Mouse (Mus musculus): Measurements from ENCODE around the gene Vwde. TPM values are rescaled to one million over a fixed set of nuclear protein-coding genes. Genes with fewer than 3 reads are reported as not detected.
A peak's percentile ranks its signal among the peaks of the same experiment; 100 is the strongest.

The Vwde gene
- polyA plus RNA-seq (2015; fragmentation: Nextera tagmentation; extraction: Ambion mirVana) = 0.01 TPM in 1 of 2 replicates, not detected in the other

DNA sequence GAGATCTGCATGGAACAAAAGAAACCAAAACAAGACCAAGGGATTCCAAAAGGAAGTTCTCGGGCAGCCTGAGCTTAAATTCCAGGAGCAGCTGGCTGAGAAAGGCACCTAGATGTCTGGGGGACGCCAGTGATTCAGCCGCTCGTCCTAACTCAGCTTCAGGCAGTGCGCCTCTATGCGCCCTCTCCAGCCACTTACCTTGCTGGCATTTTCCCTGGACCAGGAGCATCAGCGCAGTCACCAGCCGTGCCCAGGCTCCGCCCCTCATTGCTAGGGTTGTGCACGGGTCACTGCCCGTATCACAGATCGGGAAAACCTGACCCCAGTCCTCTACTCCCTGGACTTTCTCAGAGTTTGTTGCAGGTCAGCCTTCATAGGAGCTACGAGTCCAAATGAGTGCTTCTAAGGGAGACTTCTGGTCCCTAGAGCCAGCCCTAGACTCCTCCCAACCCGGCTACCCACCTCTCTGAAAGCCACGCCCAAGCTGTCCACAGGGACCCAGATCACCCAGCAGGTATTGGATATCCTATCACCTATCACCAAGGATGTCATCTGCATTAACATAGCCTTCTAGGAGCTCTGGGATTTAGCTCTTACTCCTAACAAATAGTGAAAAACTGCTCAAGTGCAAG is at the start of gene Vwde:
Gene Vwde, minus strand, starts transcription at position 370 of the 632 bp plus-strand sequence.
- no peaks in the 10 kb centered on the region for H3K9me3 ChIP-seq (replicated peaks; ENCODE audit: low read length)
- WGBS = 23% methylated on average over 15 of the region's 15 CpGs
- no peak within 1 kb of the TSS for H3K9ac ChIP-seq (ENCODE audit: low read depth, low read length)
- no peak; the same call in 1 of the 2 replicates for ATAC-seq (replicated peaks; ENCODE audit: low FRiP score, low read depth)
- TF ChIP-seq CTCF (IDR thresholded peaks at IDR 0.05; ENCODE audit: low read depth) = no peak
- no peaks in the 10 kb centered on the region for H3K4me1 ChIP-seq (replicated peaks; ENCODE audit: insufficient read depth, low read length)
- H3K4me2 ChIP-seq (ENCODE audit: low read length) = peak within 1 kb of the TSS; percentile 47
- H3K27ac ChIP-seq = no peak within 1 kb of the TSS
- H3K36me3 ChIP-seq (ENCODE audit: insufficient read depth, low read length) = no peaks in the 10 kb centered on the region
- no peak for DNase-seq (ENCODE audit: low spot score)
- no peaks in the 10 kb centered on the region for H3K27me3 ChIP-seq (ENCODE audit: insufficient read depth, low read length)
- peak within 1 kb of the TSS; percentile 14; the same call in 1 of the 2 replicates for H3K4me3 ChIP-seq (replicated peaks; ENCODE audit: low read depth, low read length)

DNA sequence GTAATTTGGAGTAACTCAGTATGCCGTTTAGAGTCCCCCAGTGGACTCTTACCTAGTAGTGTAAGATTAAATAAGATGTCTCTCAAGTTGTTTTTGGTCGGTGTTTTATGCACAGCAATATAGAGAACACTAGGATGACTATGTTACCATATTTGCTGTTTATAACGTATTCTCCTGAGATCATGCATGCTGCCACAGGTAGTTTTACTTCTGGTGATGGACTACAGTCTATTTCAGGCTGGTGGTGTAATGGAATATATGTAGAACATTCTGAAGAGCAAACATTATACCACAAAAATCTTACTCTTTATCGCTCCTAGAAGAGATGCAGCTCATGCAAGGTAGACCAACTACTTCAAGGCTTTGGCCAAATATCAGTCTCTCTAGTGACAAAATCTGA is 30.6 kb upstream of the Vwde start:
- Histone ChIP-seq H3K4me2 (ENCODE audit: low read length) (no peak overlapping the region), H3K9ac (ENCODE audit: low read depth, low read length) (no peak overlapping the region), H3K27me3 (ENCODE audit: insufficient read depth, low read length) (no peaks in the 10 kb centered on the region), H3K9me3 (replicated peaks; ENCODE audit: low read length) (no peaks in the 10 kb centered on the region), H3K4me1 (replicated peaks; ENCODE audit: insufficient read depth, low read length) (no peaks in the 10 kb centered on the region), H3K36me3 (ENCODE audit: insufficient read depth, low read length) (no peaks in the 10 kb centered on the region), H3K27ac (no peak overlapping the region), H3K4me3 (replicated peaks; ENCODE audit: low read depth, low read length) (no peak overlapping the region)
- TF ChIP-seq CTCF (IDR thresholded peaks at IDR 0.05; ENCODE audit: low read depth) = no peak
- DNase-seq (ENCODE audit: low spot score) (no peak), ATAC-seq (replicated peaks; ENCODE audit: low FRiP score, low read depth) (no peak)
- 86% methylated on average over 4 of the region's 4 CpGs for WGBS

- peak; percentile 72 for TF ChIP-seq CTCF (IDR thresholded peaks at IDR 0.05; ENCODE audit: low read depth)
- H3K9me3 ChIP-seq (replicated peaks; ENCODE audit: low read length) = no peaks in the 10 kb centered on the region
- H3K9ac ChIP-seq (ENCODE audit: low read depth, low read length) = no peak overlapping the region
- ATAC-seq (replicated peaks; ENCODE audit: low FRiP score, low read depth) = no peak
- H3K4me1 ChIP-seq (replicated peaks; ENCODE audit: insufficient read depth, low read length) = no peaks in the 10 kb centered on the region
- WGBS = 65% methylated on average over 4 of the region's 4 CpGs
- no peak overlapping the region for H3K4me3 ChIP-seq (replicated peaks; ENCODE audit: low read depth, low read length)
- no peaks in the 10 kb centered on the region for H3K27me3 ChIP-seq (ENCODE audit: insufficient read depth, low read length)
- DNase-seq (ENCODE audit: low spot score) = peak; percentile 45
- no peak overlapping the region for H3K4me2 ChIP-seq (ENCODE audit: low read length)
- no peaks in the 10 kb centered on the region for H3K36me3 ChIP-seq (ENCODE audit: insufficient read depth, low read length)
- H3K27ac ChIP-seq = no peak overlapping the region
Measured at GRCm38 (mm10) chr6:13248317-13248969, 23.7 kb upstream of the Vwde start.

GRCm38 (mm10) chr6:13206157-13206556 is 18.6 kb downstream of the Vwde start:
- Histone ChIP-seq H3K4me2 (ENCODE audit: low read length) (no peak overlapping the region), H3K9ac (ENCODE audit: low read depth, low read length) (no peak overlapping the region), H3K4me3 (replicated peaks; ENCODE audit: low read depth, low read length) (no peak overlapping the region), H3K4me1 (replicated peaks; ENCODE audit: insufficient read depth, low read length) (no peaks in the 10 kb centered on the region), H3K36me3 (ENCODE audit: insufficient read depth, low read length) (no peaks in the 10 kb centered on the region), H3K9me3 (replicated peaks; ENCODE audit: low read length) (no peaks in the 10 kb centered on the region), H3K27ac (no peak overlapping the region), H3K27me3 (ENCODE audit: insufficient read depth, low read length) (no peaks in the 10 kb centered on the region)
- ATAC-seq (replicated peaks; ENCODE audit: low FRiP score, low read depth) (no peak), DNase-seq (ENCODE audit: low spot score) (no peak)
- TF ChIP-seq CTCF (IDR thresholded peaks at IDR 0.05; ENCODE audit: low read depth) = no peak
- 78% methylated on average over 6 of the region's 6 CpGs for WGBS

DNA sequence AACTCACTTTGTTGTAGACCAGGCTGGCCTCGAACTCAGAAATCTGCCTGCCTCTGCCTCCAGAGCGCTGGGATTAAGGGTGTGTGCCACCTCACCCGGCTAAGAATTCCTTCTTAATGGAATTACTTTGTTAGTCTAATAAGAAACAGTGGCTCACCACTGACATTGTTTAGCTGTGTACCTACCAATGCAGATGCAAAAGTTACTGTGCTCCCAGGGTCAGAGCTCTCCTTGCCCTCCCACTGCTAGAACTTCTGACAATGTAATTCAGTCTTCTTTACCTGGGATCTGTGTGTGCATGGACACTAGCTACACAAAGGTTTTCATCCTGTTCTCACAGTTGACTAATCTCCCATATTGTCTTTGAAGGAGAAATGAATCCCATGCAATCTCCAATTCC is 27.3 kb downstream of the Vwde start:
- no peak overlapping the region for H3K4me3 ChIP-seq (replicated peaks; ENCODE audit: low read depth, low read length)
- ATAC-seq (replicated peaks; ENCODE audit: low FRiP score, low read depth) = no peak
- no peak overlapping the region for H3K27ac ChIP-seq
- H3K9ac ChIP-seq (ENCODE audit: low read depth, low read length) = no peak overlapping the region
- DNase-seq (ENCODE audit: low spot score) = no peak
- H3K36me3 ChIP-seq (ENCODE audit: insufficient read depth, low read length) = no peaks in the 10 kb centered on the region
- no peak for TF ChIP-seq CTCF (IDR thresholded peaks at IDR 0.05; ENCODE audit: low read depth)
- 91% methylated on average over 3 of the region's 3 CpGs for WGBS
- H3K27me3 ChIP-seq (ENCODE audit: insufficient read depth, low read length) = no peaks in the 10 kb centered on the region
- no peak overlapping the region for H3K4me2 ChIP-seq (ENCODE audit: low read length)
- H3K9me3 ChIP-seq (replicated peaks; ENCODE audit: low read length) = no peaks in the 10 kb centered on the region
- H3K4me1 ChIP-seq (replicated peaks; ENCODE audit: insufficient read depth, low read length) = no peaks in the 10 kb centered on the region

GRCm38 (mm10) chr6:13186836-13187235 is 37.9 kb downstream of the Vwde start:
- DNase-seq (ENCODE audit: low spot score) (no peak), ATAC-seq (replicated peaks; ENCODE audit: low FRiP score, low read depth) (no peak)
- H3K4me3 ChIP-seq (replicated peaks; ENCODE audit: low read depth, low read length) = no peak overlapping the region
- H3K4me1 ChIP-seq (replicated peaks; ENCODE audit: insufficient read depth, low read length) = no peaks in the 10 kb centered on the region
- no peaks in the 10 kb centered on the region for H3K36me3 ChIP-seq (ENCODE audit: insufficient read depth, low read length)
- no peaks in the 10 kb centered on the region for H3K27me3 ChIP-seq (ENCODE audit: insufficient read depth, low read length)
- H3K27ac ChIP-seq = no peak overlapping the region
- WGBS = 81% methylated on average over 11 of the region's 11 CpGs
- no peak overlapping the region for H3K4me2 ChIP-seq (ENCODE audit: low read length)
- no peaks in the 10 kb centered on the region for H3K9me3 ChIP-seq (replicated peaks; ENCODE audit: low read length)
- TF ChIP-seq CTCF (IDR thresholded peaks at IDR 0.05; ENCODE audit: low read depth) = no peak
- H3K9ac ChIP-seq (ENCODE audit: low read depth, low read length) = no peak overlapping the region
